Mouse (Mus musculus) spleen, adult 12 weeks (tissue): Measurements from ENCODE around the gene Kpna2.
"Not testable (repeated sequence)": the region's sequence is repeated elsewhere in the genome, so short reads cannot be mapped to it uniquely, and the experiment has no call there.

Experiments
- DNase-seq: peaks from one replicate; pipeline ENCODE4 v3.0.0; 2022; ENCODE audit warnings: low spot score

The Kpna2 gene

GRCm38 (mm10) chr11:106999151-106999948 is at the start of gene Kpna2:
Gene Kpna2, minus strand, starts transcription at chr11:106999541.
- DNase-seq, result peak; percentile 83

GRCm38 (mm10) chr11:107046766-107047620 is 47.7 kb upstream of the Kpna2 start:
- DNase-seq, result no peak

GRCm38 (mm10) chr11:107045546-107045945 is 46.2 kb upstream of the Kpna2 start:
- DNase-seq, result no peak

GRCm38 (mm10) chr11:107044321-107044720 is 45.0 kb upstream of the Kpna2 start:
- DNase-seq, result peak; percentile 58

- DNase-seq, result no peak
Observed at GRCm38 (mm10) chr11:107043361-107043760, 44.0 kb upstream of the Kpna2 start.

- no peak for DNase-seq
Observed at GRCm38 (mm10) chr11:107041396-107041795, 42.1 kb upstream of the Kpna2 start.

GRCm38 (mm10) chr11:107039417-107039816 is 40.1 kb upstream of the Kpna2 start:
- DNase-seq, result no peak

- no peak for DNase-seq
Observed at GRCm38 (mm10) chr11:107034085-107034810, 34.9 kb upstream of the Kpna2 start.

GRCm38 (mm10) chr11:107031635-107032034 is 32.3 kb upstream of the Kpna2 start:
- DNase-seq, result no peak

- no peak for DNase-seq
Observed at GRCm38 (mm10) chr11:107029536-107029935, 30.2 kb upstream of the Kpna2 start.

- DNase-seq, result no peak
Observed at GRCm38 (mm10) chr11:107028754-107029153, 29.4 kb upstream of the Kpna2 start.

GRCm38 (mm10) chr11:107028275-107028618 is 28.9 kb upstream of the Kpna2 start:
- no peak for DNase-seq

- peak; percentile 73 for DNase-seq
Observed at GRCm38 (mm10) chr11:107027431-107028274, 28.3 kb upstream of the Kpna2 start.

- DNase-seq, result no peak
Observed at GRCm38 (mm10) chr11:107026554-107027430, 27.5 kb upstream of the Kpna2 start.

- DNase-seq, result no peak
Observed at GRCm38 (mm10) chr11:107025411-107026321, 26.3 kb upstream of the Kpna2 start, which contains the start of gene 1810010H24Rik. Gene 1810010H24Rik, plus strand, starts transcription at chr11:107025681.

GRCm38 (mm10) chr11:107024406-107024805 is 25.1 kb upstream of the Kpna2 start:
- DNase-seq, result no peak

- no peak for DNase-seq
Observed at GRCm38 (mm10) chr11:107022050-107022683, 22.8 kb upstream of the Kpna2 start.

- not testable (repeated sequence) for DNase-seq
Observed at GRCm38 (mm10) chr11:107019722-107020121, 20.4 kb upstream of the Kpna2 start.

- no peak for DNase-seq
Observed at GRCm38 (mm10) chr11:107019318-107019717, 20.0 kb upstream of the Kpna2 start.
